Mouse (Mus musculus) gastrocnemius, postnatal 10 days (tissue): ENCODE results near the gene Sema4c. TPM values are rescaled to one million over a fixed set of nuclear protein-coding genes. Genes with fewer than 3 reads are reported as not detected.
A peak's percentile ranks its signal among the peaks of the same experiment; 100 is the strongest.

Source experiments
- DNase-seq: peaks from one replicate; pipeline ENCODE4 v3.0.0; 2021; ENCODE audit warnings: mixed read lengths
- long read RNA-seq, 2 experiments: library from polyadenylated mRNA; stranded (forward); transcript quantifications; one replicate each; pipeline ENCODE4 v2.0.0; 2021
- total RNA-seq, 2 experiments: library from RNA; stranded (reverse); gene quantifications; 2 replicates each; pipeline ENCODE4 v1.2.3; 2021

Gene Sema4c
- 10 to 100 TPM; 16.3 to 22.4 TPM for total RNA-seq
- long read RNA-seq, experiment 1, partial matches to known transcripts = 0 of 4 reads
- long read RNA-seq, experiment 1, other reads (novel, unspliced or antisense) = 2 of 4 reads
- long read RNA-seq, experiment 2, partial matches to known transcripts = 0 of 1 reads
- long read RNA-seq, experiment 2, other reads (novel, unspliced or antisense) = 0 of 1 reads

DNA sequence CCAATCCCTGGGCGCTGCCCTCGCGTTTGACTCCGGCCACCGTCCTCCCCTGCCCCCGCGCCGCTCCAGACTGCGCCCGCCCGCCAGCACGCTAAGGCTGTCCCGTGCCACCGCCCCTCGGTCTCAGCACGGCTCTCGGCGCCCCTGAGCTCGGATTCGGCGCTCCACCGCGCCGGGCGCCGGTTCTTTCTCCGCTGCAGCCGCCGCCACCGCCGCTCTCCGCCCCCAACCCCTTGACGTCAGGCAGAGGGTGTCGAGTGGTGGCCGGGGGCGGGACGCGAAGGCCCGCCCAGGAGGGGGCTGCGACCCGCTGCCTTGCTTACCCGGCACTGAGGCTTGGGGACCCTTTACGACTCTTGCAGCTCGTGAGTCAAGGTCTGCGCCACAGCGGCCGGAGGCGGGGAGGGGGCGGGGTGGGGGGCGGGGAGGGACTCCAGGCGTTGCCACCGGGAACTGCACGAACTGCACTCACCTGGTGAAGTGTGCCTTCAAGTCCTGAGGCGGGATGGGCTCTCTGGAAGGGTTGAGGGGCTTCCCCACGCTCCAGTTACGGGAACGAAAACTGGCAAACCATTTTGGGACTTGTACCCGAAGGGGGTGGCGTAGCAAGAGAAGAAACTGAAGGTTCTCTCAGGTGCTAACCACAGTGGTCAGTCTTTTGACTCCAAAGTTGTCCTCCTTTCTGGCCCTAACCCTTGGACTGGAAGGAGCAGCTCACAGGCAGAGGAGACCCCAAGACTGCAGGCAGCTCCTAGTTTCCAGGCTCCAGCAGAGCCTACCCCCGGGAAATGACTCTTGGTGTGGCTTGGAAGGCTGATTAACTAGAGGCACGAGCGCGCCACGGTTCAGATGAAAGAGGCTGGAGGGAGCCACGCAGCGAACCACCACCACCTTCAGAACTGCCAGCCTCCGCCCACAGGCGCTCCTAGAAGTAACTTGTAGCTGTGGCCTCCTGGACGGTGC is at the start of gene Sema4c:
Gene Sema4c (minus strand): TSS at position 319 of the 963 bp plus-strand sequence.
- peak; percentile 75 for DNase-seq

DNA sequence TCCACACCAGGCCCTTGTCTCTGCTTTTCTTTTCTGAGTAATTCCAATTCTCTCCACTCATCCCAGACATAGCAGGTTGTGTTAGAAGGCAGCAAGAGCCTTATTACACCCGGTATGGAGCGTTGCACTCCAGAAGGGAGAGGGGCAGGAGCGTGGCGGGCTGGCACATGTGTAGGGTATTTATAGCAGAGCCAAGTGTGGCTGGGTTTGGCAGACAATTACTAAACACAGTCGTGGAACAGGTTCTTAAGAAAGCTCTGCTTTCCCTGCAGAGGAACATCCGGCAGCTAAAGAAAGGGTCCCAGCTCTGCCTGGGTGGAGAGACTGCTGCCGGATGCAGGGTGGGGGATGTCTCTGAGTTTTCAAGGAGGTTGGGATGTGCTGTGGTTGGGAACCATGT is 48.8 kb upstream of the Sema4c start:
- no peak for DNase-seq

DNA sequence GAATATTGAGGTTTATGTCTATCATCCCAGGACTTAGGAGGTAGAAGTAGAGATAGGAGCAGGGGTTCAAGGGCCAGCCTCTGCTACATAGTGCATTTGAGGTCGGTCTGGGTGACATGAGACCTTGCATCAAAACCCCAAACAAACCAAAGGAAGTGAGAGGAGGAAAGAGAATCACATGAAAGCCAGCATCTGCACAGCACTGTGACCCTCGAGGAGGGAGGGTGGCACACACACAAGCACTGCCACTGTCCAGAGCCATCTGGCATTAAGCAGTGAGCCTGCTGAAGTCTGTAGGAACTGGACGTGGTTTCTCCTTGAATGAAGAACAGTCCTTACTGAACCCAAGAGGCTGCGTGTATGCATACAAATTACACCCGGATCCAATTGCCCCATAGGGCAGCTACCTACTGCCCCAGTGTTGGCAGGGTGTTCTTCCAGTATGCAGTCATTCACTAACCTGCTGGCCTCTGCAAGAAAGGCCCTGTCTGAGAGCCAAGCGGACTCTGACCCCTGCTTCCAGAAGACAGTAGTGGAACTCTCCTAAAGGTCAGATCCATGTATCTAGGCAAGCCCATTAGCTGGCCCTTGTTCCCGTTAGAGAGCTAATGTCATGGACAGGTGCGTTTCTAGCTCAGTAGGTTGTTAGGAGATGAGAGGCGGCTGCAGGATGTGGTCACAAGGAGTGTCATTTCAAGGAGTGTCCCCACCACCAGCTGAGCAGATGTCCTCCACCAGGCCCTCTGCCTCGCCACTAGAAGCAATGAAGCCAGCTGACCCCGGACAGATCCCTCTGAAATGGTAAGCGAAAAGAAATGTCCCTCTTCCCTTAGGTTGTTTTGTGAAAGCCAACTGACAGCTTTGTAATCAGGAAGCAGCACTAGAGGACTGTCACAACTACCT is 46.4 kb upstream of the Sema4c start:
- no peak for DNase-seq

DNA sequence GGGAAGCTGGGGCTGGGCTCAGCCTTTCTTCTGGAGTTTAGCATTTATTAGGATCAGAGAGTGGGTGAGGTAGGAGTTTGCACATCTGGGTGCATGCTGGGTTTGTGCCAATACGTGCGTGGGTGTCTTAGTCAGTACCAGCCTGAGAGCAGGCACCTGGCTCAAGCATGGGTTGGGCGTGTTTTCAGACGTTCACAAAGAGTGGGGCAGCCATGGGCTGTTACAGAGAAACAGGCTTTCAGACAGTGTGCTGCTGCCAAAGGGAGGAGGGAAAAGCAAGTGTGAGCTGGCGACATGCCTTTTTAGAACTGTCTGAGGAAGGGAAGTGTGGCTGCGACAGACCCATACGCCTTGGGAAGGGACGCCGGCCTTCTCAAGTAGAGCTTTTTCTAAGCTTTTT is 45.2 kb upstream of the Sema4c start:
- peak; percentile 43 for DNase-seq

DNA sequence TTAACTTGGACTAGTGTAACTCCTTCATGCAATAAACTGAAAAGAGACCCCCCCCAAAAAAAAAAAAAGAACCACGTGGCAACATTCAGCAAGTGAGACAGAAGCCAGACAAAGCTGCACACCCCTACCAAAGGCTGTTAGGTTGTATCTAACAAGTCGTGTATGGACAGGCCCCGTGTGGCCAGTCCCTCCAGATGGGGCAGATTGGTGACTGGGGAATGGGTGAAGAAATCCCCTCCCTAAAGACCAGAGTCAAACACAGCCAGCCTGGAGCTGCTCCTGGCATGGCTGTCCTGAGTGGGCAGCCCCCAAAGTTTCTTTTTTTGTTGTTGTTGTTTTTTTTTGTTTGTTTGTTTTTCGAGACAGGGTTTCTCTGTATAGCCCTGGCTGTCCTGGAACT is 44.1 kb upstream of the Sema4c start:
- no peak for DNase-seq

DNA sequence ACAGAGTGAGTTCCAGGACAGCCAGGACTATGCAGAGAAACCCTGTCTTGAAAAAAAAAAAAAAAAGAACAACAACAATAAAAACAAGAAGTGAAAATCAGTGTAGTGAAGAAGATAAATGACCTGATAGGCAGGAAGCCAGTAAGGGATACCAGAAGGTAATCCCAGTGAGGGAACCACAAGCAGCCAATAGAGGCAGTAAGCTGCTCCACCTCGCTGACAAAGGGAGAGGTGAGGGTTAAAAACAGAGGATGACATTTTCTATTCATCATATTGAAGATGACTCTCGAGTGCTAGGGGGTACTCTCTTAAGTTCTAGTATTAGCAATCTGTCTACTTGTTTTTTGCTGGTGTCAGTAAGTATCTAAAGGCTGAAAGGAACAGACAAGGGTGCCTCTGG is 40.3 kb upstream of the Sema4c start:
- no peak for DNase-seq

DNA sequence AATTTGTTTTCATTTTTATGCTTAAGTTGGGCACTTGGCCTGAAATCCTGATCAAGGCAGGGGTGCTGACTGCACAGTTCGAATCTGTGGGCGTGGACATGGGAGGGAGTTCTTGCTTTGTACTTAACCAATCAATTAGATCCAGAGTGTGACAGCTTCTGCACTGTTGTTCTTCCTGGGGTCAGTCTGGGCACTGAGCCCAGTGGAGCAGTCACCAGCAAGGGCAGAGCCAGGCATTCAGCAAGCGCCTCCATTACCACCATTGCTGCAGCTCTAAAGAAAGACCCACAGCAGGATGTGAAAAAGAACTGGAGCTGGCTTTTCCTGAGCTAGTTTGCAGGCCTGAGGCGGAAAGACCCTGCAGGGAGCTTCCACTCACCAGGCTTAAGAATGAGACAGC is 38.0 kb upstream of the Sema4c start:
- DNase-seq = no peak

DNA sequence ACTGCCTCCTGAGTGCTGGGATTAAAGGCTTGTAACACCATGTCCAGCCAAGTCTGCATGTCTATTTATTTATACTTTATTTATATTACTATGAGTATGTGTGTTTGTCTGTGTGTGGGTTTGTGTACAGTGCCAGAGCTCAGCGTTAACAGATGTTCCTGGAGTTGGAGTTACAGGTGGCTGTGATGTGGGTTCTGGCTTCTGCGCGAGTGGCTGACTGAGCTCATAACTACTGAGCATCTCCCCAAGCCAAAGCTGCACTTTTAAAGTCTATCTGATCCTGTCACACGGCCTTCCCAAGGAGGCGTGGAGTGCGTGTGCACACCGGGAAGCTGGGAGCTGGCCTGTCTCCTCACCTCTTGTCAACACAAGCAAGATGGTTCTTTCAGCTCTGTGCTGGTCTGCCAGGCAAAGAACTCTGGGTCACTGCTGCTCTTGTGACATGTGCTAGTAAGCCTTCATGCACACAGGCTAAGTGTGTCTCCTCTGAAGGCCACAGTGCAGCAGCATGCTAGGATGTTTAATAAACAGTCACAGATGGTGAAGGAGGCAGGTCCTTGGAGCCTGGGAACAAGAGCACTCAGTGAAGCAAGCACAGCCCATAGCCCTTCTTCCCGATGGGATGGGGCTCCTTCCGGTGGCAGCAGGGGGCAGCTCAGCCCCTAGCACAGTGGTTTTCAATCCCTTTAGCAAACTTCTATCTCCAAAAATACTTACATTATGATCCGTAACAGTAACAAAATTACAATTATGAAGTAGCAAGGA is 37.2 kb upstream of the Sema4c start:
- DNase-seq = no peak

DNA sequence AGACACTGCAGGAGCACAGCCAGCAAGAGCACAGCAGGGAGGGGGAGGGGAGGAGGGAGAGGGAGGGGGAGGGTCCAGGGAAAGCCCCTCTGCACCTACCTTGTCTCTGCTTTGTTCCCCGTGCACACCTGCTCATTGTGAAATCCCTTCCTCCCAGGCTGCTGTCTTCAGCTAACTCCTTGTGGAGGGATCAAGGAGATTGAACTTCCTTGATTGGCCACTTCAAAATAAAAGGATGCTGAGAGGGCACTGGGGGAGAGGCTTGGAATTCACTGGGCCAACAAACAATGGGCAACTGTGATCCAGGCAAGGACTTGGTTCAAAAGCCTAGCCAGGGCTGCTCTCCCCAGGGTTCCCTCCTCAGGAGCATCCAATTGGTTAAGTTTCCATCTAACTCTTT is 35.0 kb upstream of the Sema4c start:
- no peak for DNase-seq

DNA sequence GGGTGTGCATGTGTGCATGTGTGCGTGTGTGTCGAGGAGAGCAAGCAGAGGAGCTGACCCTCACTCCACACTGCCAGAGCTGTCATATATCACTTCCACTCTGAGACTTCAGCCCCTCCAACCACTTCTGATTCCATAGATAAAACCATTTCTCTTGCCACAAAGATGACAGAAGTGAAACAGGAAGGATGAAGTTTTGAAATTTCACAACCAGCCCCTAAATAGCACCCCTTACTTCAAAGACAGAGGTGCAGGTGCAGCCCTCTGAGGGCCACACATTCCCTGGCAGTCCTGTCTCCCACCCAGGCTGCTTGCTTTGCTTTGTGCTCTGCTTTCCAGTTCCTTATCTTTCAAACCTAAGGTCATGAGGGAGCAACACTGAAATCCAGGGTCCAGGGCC is 33.3 kb upstream of the Sema4c start:
- no peak for DNase-seq

DNA sequence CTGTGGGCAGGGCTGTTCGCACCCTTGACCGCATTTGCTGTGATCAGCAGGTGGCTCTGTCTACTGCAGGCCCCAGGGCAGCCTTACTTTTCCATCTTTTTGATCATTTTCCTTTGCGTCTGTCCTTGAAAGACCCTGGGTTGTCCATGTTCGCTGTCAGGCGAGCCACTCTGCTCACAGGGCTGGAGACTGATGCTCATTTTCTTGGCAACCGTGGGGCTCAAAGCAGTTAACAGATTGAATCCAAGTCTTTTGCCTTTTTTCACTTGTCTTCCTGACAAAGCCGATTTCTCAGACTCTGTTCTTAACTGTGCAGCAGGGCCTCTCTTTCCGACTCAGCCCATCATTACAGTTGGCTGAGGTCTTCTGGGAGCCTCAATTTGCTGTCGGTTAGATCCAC is 32.5 kb upstream of the Sema4c start:
- no peak for DNase-seq

DNA sequence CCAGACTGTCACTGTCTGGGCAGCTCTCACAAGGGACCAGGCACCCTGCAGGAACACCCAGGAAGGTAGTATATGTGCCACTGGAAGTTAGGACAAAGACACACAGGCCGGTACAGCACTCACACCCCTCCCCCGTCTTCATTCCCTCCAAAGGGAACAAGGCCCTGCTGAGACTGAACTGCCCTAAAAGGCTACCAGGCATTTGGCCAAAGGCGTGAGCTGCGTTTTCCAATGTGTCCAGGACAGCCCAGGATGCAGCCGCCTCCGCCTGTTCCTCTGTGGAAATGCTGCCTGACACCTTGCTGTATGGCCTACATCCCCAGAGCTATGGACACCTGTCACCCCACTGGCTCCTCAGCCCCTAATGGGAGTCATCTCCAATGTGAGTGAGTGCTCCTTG is 31.3 kb upstream of the Sema4c start:
- DNase-seq = peak; percentile 64

DNA sequence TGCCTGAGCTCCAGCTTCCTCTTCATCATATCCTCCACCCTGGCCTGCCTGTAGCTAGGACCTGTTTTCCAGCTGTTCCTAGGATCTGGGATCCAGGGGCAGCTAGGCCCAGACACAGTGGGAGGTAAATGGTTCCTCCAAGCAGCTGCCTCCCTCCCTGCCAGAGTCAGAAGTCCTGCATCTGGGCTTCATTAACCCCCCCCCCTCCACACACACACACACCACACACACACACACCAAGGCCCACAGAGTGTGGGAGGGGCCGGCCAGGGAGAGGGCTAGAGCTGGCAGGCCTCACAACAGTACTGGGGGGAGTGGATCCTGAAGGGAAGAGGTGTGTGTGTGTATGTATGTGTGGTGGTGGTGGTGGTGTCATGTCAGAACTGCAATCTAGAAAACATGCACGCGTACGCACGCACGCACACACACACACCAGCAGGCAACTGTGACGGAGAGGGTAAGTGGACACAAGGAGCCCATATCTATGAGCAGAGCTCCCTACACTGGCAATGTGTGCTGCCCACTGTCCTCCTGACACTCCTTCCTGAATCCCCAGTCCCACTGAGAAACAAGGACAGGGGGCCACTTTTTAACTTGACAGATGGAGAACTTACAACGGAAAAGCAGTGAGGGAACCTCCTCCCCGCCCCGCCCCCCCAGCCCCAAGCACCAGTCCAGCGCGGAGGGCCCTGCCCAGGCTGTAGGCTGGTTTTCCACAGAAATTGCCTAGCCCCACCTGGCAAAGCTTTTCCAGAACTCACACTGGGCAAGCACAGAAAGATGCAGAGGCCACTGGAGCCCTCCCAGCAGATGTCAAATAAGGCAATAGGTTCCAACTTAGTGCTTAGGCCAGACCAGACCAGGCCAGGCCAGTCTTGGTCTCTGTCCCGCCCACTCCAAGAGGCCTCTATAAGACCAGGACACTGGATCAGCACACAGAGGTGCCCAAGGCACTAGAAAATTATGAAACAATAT is 30.6 kb upstream of the Sema4c start:
- DNase-seq = peak; percentile 62

DNA sequence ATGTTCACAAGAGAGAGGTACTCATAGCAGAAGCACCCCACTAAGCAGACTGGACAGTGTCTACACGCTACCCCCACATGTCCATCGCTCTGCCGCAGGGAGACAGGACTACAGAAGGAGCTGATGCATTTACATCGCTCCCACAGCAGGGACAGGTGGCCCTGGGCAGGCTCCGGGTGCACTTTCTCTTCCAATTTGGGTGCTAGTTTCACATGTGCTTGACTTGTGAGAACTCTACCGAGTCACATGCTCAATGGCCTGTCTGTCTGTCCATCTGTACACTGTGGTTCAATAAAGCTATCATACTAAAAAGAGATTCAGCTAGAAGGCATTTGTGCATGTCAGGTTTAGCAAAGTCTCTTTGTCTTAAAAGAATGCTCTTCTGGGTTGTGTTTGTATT is 29.7 kb upstream of the Sema4c start:
- DNase-seq = no peak

DNA sequence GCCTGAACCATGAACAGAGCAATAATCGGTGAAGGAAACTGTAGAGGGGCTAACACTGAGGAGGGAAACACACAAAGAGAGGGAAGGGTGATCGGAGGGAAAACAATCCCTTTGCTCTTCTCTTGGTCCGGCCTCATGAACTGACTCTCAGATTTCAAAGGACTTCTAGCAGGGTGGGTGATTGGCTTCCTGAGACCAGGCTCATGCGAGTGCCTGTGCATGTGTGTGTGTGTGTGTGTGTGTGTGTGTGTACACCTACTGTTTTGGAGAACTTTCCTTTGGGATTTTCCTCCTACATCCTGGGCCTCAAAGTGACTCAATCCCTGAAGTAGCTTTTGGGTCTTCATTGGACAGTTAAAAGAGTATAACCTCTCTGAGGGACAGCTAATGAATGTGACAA is 28.1 kb upstream of the Sema4c start:
- DNase-seq = no peak

DNA sequence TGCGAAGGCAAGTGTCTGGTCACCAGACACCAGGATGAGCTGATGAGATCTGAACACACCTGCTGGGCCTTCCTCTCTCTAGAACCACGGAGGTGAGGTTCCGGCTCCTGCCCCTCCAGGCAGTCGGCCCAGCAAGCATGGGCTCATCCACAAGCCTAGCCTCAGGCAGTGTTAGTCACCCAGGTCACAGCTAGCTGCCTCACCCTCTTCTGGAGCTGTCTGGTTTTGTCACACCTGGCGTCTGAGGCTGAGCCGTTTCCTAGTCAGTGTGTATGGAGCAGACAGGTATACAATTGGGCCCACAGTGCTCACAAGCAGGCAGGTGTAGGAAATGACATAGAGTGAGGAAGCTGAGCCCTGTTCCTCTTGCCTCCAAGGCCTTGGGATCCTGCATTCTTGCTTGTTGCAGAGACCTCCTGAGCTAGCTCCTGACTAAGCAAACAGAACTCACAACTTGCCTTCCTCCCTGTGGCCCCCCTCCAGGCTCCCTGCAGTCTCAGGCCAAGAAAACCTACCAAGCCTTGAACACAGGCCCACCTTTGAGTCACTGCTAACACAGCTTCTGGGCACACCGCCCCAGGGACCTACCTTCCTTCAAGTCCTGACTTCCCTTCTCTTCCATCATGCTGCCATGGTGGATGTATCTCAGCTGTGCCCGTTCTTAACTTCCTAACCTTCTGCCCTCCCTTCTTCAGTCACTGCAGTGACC is 25.4 kb upstream of the Sema4c start:
- DNase-seq = no peak

DNA sequence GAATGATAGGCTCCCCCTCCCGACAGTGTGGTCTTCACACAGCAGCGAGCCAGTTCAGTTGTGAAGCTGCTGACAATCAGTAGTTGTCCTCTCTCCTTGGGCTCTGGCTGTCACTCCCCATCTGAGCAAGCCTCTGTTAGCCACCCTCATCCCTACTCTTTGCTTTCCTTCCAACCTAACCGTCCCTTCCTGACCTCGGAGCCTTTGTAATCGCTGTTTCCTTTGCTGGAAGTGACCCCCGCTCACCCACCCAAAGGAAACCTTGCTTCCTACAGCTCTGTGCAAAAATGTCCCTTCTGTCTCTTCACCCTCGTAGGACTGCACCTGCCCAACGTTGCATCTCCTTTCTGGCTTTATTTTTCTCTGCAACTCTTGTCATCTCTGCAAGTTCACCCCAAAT is 24.1 kb upstream of the Sema4c start:
- DNase-seq = no peak

DNA sequence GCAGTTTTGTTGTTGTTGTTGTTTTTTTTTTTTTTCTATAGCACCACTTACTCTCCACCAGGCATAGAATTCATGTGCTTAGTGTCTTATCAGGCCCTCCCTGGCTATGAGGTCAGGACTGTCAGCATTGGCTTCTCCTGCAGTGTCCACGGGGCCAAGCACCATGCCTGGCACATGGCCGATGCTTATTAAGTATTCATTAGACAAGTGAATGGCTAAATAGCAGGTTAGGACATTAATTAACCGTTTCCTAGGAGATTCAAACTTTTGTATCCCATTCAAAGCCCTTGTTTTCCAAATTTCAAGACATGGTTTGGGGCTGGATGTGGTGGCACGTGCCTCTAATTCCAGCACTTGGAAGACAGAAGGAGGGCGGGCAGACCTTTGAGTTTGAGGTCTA is 23.1 kb upstream of the Sema4c start:
- DNase-seq = no peak

DNA sequence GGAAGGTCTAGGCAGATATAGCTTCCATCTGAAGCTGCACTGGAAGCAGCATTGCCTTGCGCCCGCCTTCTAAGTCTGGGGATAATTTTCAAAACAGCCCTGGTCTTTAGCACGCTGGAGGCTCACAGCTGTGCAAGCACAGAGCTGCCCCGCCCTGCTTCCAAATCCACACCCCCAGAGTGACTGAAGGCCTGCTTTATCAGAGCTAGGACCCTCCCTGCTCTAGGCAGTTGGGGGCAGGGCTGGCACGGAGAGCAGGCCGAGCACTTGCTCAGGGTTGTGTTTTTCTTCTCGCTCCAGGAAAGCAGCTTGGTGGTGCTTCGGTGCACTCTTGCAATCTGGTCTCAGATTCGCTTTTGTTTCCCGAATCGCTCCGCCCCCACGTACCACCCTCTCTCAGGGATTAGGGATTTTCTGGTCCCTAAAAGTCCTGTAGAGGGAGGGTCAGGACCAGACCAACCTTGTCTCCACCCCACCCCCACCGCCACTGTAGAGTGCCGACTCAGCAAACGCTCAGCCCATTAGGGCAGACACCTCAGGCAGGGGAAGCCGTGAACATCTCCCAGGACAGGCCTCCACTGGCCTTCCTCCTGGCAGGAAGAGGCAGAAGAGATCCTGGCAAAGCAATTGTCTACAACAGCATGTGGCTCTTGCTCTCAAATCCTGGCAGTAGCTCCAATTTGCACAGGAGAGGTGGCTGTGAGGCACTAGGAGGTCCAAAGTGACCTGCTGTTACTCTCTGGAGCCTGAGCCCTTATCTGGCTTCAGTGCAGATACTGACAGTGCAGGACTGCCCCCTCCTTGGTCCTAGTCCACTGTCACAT is 22.4 kb upstream of the Sema4c start:
- peak; percentile 54 for DNase-seq
